Mouse (Mus musculus): Measurements from ENCODE around the gene Tnn.

The Tnn gene

DNA sequence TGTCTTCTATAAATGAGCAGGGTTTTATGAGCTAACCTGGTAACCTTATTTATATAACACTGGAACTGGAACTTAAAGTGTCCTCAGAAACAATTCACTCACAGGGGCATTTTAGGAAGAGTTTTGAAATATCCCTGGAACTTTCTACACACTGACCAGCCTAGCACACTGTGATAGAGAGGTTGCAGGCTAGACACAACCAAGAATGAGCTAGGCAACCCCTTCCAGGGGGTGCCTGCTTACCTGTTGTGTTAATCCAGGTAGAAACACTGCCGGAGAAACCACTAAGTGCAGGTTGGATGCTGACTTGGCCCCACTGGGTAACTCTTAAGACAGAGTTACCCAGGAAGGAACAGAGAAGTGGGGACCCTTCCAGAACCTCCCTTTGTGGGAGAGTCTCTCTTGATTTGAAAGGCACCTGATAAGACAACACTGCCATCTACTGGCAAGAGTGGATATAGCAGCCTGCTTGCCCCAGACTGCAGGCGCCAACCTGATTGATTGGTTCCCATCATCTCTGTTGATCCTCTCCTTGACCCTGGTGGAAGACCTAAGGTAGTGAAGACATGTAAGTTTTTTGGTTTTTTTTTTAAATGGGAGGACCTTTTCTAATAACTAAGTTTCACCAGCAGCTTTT lies 72.5 kb downstream of the Tnn start:
- peak; percentile 60 for DNase-seq

DNA sequence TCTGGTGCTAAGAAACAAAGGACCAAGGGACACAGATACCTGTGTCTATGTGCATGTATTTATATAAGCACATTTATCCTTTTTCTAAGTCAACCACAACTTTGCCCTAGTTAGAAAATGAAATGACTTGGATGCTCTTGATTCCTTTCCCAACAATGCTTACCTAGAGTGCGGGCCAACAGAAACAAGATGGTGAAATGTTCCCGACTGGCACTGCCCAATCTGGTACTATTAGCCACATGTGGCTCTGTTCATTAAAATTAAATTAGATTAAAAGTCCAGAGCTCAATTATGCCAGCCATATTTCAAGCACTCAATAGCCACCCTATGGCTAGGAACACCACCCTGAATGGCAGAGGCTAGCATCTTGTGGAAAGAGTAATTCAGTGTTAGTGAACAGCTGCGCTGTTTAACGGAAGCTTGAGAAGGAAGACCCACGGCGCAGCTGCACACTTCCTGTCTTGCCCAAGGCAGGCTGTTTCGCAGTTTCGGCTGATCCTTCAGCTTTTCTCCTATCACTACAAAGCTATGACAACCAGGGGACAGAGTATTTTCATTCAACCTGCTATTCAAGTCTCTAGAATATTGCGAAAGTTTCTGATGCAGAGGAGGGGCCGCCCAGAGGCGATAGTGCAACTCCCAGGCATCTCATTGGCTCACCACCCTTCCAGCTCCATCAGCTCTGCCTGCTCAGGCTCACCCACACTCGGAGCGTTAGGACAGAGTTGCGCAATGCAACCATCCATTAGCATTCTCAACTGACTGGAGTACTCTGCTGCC lies 74.3 kb downstream of the Tnn start:
- DNase-seq: no peak

DNA sequence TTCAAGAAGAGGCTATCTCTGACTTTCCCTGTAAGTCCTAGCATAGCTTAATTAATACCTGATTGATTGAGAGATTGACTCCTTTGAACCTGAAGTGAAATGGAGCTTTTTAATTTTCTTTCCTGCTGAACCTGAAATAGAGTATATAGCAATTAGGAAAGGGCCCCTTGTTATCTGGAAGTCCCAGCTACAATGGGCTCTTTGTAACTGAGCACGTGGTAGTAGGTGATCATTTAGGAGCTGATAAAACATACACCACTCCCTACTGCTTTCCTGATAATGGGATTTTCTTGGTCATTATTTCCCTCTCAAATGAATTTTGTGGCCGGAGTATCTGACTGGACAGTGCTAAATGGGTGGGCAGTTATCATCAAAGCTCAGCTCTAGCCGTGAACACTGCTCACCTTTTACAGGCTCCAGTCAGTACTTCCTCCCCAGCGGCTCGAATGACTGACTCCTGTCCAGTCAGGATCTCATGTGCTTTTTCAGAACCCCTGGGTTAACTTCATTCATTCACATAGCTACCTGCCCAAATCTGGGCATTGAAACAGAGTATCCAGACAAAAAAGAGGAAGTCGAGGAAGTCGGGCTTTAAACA lies 88.7 kb downstream of the Tnn start:
- no peak for DNase-seq

DNA sequence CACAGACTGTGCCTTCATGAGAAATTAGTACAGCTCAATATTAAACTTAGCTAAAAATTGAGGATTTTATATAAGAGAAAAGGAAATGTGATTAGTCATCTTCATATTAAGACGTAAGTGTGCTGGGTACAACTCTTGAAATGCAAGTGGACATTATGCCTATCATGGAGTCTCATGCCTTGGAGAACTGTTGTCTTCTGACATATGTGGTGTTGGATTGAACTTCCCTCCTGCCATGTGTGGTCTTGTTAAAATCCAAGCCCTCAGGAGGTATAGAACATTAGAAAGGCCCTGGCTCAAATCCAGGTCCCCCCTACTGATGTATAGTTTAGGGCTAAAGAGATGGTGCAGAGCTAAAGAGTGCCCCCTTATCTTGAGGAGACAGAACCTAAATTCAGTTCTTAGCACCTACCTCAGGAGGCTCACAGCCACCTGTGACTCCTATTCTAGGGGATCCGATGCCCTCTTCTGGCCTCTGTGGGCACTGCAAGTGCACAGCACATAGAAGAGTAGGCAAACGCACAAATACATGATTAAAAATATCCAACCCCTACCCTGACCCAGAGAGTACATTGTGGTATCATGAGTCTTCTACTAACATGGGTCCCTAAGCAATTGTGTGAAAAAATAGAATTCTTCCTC lies 91.5 kb downstream of the Tnn start:
- no peak for DNase-seq

DNA sequence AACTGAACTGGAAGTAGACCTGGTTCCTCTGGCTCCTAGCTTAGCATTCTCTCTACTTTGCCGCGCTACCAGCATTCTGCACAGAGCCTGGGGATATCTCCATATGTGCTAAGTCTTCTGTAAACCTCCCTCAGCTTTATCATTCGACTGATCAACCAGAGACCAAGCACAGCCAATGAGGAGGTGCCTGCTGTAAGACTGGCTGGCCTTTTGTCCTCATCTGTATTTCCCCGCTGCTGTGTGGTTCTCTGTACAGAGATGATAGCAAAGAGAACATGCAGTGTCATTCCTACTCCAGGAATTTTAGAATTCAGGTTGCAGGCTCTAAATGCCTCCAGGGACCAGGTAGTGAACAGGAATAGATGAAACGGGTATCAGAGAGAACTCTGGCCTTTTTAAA lies 92.1 kb downstream of the Tnn start:
- no peak for DNase-seq

DNA sequence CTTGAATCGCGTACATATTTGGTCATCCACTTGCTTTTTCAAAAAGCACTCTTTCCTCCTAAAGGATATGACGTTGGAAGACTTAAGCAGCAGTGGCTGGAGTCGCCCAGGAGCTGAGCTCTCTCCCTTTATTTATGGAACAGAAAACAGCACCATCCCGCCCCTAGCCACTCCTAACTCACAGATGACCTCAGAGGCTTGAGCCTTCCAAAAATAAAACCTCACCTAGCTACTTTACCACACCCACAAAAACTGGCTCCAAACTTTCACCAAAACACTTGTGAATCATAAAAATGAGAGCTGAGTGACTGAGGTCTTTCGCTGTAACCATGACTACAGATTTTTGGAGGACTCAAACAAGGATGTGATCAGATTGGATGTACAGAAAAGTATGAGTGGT lies 92.8 kb downstream of the Tnn start:
- no peak for DNase-seq

DNA sequence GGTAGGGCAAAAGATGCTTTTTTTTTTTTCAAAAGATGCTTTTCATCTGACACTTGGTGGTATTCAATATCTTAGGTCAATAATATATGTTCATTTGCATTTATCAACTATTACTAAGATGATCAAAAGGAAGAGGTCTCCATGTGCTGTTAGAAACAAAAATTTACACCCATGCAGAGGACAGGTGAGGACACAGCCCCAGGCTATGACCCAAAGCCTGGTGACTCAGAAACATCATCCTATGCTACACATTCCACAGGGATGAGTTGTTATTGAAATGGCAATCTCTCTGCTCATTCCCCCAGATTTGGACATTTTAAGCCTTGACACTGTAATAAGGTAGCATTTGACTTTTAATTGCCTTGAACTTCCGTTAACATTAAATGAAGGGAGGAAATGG lies 93.5 kb downstream of the Tnn start:
- no peak for DNase-seq

DNA sequence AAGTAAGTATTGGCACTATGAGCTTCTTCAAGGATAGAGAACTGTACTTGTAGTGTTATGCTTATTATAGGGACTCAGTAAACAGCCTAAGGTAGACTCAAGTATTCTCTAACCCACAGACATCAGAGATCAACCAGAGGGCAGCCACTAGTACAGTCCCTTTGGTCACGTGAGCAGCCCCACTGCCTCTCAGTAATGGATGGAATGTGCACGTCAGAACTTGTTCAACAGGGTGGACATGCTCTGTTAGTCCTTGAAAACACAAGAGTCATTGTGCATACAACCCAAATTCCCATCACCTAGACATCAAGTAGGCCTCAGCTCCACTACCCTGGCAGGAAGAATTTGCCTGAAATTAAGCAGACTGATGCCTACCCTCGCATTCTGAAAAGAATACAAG lies 95.7 kb downstream of the Tnn start:
- no peak for DNase-seq

DNA sequence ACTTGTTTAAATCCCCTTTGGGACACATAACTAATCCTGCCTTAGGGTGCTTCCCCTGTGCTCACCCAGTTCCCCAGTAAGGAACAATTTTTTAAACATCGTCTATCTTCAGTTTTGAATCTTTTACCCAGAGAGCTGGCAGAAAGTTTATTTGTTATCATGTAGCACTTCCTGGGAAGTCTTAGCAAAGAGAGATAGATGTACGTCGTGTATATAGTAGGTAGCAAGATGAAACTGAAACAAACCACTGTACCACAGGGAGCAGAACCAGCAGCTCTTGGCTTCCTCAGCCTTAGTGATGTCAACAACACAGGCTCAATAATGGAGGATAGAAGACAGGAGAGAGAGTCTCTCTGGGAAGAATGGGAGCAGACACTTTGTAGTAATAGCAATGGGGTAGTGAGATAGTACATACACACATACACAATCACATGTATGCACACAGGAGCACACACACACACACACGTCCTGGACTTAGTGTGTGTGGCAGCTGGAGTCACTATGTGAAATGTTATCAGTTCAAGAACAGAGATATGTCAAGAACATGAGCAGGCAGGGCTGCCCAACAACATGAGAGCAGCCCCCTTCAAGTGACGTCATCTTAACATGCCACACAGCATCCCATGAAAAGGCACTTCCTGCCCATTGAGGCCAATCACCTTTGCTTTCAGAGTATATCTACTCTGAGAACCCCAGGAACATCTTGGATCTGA lies 98.9 kb downstream of the Tnn start:
- no peak for DNase-seq

DNA sequence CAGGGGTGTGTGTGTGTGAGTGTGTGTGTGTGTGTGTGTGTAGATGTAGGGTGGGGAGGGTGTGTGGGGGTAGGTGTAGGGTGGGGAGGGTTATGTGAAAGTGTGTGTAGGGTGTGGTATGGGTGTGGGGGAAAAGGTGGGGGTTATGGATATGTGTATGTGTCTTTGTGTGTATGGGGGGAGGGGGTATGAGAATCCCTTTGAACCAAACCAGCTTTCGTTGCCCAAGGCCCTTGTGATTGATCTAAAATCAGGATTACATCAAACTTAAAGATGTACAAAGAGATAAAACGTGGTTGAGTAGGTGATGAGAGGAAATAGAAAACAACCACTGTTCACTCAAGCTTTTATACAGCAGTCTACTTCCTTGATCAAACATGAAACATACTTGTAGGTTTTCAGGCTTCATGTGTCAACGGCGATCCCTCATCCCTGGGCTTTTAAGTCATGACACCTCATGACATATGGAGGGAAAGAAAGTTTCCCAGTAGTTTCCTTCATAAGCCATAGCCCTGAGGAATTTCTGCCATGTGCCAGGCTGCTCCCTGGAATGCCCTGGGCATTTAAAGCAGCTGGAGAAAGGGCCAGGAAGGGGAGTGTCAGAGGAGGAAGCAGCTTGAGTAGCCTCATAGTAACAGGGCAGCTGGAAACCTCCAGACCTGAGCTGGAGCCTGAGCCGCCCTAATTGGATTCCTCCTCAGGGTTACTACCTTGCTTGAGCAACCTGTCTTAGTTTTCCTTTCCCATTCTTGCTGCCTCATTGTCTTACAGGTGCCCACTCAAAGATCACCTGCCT lies 99.7 kb downstream of the Tnn start:
- DNase-seq: no peak

DNA sequence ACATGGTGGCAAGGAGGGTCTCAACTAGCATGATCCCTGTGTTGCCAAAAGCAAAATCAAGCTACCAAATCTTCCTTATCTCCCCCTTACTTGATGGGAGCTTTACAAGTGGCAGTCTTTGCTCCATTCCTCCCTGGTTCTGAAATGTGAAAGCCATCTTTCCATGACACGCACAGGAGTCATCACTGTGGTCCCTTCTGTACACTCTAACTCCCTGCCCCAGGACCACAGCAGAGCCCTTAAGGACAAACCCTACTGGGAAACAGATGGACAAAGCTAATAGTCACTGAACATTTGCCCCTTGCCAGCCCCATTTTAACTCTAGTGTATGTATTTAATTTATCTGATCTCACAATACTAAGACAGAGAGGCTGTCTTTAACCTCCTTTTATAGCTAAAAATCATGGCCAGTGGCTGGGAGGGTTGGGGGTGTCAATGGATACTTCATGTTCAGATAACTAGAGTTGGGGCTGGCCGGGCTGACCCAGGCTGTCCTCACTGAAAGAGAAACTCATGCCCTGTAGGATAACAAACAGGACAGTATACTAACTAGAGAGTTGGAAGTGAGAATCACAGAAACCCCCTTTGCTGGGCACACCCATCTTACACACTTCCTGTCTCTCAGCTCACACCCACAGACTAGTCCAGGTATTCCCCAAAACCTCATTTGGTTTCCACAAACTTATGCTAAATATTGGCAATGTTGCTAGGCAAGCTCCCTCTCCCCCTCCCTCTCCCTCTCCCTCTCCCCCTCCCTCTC lies 100.6 kb downstream of the Tnn start:
- DNase-seq: no peak

DNA sequence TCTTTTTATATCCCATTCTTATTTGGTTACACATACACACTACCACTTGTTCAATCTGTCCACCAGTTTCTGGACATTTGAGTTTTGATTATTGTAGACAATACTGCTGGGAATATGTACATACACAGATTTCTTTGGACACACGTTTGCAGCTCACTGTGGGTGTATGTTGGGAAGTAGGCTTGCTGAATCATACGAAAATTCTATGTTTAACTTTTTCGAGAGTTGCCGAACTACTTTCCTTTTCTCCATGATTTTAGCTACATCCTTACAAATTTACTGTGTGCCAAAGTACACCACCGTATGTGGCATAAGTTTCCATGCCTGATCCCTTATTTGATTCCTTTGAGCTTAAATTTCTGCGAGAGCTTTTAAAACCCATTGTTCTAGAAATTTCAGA lies 102.5 kb downstream of the Tnn start:
- DNase-seq: no peak

DNA sequence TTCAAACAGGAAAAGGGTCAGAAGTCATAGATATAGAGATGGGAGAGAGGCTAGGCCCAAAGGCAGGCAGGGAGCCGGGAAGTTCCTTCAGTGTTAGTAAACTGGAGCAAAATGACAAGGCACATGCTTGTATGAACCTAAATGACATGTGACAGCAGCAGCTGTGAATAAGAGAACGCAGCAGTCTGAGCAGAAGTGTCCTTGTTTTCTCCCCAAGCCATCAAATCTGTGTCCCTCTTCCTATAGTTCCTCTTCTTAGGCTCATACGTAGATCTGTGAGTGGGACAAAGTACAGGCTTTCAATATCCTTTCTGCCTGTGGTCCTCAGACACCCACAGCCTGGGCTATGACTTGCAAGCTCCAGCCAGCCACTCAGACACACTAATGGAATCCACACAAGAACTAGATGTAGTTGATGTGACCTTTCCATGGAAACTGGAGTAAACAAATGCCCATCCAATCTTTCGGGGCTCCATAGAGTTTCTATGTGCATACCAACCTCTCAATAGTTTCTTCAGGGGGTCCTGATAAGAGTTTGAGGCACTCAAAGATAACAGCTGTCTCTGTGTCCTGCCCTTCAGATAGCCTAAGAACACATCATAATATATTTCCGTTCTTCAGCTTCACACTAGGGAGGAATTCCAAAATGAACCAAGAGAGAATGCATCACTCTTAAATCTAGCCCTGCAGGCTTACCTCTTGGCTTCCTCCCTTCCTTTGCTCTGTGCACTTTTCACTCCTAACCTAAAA lies 104.1 kb downstream of the Tnn start:
- DNase-seq: no peak

DNA sequence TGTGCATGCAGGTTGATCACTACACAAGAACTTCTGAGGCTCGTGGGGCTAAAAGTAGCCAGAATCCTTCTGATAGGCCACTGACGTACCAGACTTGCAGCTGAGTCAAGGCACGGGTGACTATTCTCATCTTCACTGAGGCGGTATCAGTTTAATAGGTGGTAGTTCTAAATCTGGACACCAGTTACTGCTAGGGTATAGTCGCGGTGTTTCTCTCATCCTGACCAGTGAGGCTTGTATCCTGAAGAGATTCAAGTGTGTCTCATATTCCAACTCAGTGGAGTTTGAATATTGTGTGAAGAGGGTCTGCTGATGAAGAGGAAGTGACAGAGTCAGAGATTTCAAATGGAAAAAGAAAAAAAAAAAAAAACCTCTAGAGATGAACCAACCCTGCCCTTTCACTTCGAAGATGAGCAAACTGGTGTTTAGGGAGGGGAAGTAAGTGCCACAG lies 105.9 kb downstream of the Tnn start:
- no peak for DNase-seq

DNA sequence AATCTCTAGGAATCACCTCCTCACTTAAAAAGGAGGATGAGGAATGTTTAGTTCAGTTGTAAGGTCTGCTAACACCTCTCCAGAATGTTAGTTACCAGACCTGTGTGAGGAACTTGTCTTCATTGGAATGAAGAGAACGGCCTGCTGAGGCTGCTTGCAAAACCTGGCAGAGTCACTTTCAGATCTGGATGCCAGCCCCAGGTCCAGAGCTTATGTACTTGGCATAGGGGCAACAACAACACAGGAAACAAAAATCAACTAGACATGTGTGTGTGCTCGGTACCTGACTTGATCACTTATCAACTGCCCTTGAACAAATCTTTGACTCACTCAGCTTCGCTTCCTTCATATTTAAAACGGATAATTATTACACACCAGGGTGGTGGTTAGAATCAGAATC lies 106.6 kb downstream of the Tnn start:
- DNase-seq: no peak

DNA sequence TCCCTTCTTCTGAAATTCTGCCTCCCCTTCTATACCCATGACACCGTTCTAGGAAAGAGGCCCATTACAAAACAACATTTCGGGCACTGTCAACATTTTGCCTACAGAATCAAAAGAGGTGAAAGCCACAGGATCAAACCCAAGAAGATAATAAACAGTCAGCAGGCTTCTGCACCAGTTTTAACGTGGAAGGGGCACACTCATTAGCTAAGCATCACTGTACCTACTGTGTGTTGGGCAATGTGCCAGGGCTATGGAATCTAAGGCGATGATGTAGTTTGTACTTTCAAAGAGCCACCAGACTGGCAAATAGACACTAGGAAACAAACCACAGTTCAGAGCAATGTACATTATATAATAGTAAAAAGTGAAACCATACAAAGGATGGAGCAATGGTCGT lies 107.4 kb downstream of the Tnn start:
- DNase-seq: no peak

DNA sequence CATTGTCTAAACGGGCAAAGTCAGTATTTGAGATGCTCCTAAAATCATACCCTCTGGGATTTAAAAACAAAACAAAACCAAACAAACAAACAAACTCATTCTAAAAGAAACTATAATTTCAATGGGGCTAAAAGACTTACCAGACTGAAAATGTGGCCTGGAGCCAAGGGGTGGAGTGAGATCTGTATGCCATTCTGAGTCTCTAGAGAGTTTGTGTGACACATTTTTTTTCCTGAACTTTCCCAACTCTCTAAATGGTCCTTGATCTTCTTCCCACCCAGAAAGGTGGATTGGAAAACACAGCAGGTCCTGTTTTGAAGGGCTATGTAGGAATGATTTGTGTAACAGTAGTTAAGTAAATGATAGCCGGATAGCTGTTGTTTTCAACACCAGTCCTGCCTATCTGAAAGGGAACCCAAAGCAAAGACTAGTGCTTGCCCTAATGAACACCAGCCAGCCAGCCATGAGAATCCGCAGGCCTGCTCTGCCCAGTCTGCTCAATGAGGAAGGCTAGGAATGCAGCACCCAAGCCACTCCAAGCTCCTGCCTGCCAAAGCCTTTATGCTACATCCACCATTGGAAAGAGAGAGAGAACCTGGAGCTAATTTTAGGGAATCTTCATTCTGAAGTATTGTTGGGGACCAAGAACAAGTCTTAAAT lies 108.2 kb downstream of the Tnn start:
- no peak for DNase-seq

DNA sequence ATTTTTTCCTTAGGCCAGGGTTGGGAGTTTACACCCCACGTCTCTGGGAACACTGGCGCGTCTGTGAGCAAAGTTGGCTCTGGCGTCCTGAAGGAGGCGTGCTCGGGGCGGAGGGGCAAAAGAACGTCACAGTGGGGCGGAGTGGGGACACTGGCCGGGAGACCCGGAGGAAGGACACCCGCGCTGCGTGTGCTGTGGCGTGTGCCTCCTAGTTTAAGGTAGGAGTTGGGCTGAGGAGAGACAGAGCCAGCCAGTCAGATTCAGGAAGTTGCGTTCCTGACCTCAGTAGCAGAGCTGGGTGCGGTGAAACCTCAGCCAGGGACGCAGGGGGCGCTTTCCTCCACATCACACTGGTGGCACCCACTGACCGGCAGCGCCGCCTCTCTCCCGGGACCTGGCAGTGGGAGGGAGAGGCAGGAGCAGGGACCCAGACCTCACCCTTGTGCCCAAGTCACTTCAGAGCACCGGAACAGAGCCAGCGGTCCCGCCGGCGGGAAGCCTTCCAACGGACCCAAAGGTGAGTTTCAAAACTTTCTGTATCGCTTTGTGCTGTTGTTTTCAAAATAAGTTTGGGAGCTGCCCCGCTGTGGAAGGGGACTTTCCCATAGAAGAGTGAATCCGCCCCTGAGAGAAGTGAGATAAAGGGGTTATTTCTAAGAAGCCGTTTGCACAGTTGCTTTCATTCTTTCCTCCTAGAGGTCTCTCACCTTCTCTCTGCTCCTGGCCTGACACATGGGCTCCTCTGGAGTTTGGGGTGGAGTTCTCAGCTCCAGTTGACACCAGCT lies 109.0 kb downstream of the Tnn start, which contains the start of gene 4930523C07Rik:
Gene 4930523C07Rik (plus strand): TSS at position 146 of the 785 bp plus-strand sequence.
- DNase-seq: peak; percentile 9

DNA sequence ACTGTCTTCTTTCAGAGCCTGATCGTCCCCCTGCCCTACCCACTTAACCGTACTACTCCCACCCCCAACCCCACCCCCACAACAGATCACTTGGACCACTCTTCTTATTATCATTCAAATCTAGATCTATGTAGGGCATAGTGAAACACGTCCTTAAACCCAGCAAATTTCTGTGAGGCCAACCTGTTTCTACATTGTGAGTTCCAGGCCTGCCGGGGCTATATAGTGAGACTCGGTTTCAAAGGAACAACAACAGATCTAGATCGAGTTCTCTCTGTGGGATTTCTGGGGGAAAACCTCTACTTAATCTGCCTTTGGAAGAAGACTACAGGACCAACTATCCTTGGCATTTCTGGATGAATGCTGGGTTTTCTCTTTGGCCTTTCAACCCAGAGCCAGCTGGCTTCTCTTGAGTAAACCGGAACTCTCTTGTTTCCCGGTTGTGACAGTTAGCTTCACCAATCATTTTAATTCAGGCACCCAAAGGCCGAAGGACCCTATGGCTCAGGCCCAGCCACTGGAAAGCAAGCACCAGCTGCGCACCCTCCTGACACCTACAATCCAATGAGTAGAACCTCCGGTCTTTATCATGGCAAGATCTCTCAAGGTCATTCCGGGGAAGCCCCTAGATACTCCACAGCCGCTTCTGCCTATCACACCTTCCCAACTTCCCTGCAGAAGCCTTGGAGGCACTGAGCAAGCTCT lies 110.0 kb downstream of the Tnn start:
- DNase-seq: no peak

Data from cerebellum, adult 11 months (tissue).